Mouse (Mus musculus) heart, embryonic 15.5 days (tissue): Measurements from ENCODE around the gene Yy2. TPM values are rescaled to one million over a fixed set of nuclear protein-coding genes. Genes with fewer than 3 reads are reported as not detected.

ENCODE experiments used
- ATAC-seq: fragments of 200-750 bp; cut with Nextera tagmentation; replicated peaks from 2 replicates; pipeline ENCODE4 v1.8.0; 2017; ENCODE audit warnings: low read depth, moderate TSS enrichment; ENCODE audit not compliant: insufficient number of reproducible peaks, insufficient read depth, low FRiP score
- H3K27ac ChIP-seq: fragments of 300-500 bp; sonication (generic); 2 replicates; pipeline ENCODE4 v1.5.1; 2015; ENCODE audit warnings: mild to moderate bottlenecking, inconsistent platforms
- H3K27me3 ChIP-seq: fragments of 300-500 bp; sonication (generic); 2 replicates; pipeline ENCODE4 v1.6.1; 2015; ENCODE audit warnings: inconsistent platforms
- H3K36me3 ChIP-seq: fragments of 300-500 bp; sonication (generic); 2 replicates; pipeline ENCODE4 v1.6.1; 2015; ENCODE audit warnings: mild to moderate bottlenecking, inconsistent platforms
- H3K4me1 ChIP-seq: fragments of 300-500 bp; sonication (generic); replicated peaks from 2 replicates; pipeline ENCODE4 v1.6.1; 2015; ENCODE audit warnings: inconsistent platforms
- H3K4me2 ChIP-seq: fragments of 300-500 bp; sonication (generic); 2 replicates; pipeline ENCODE4 v1.6.1; 2015; ENCODE audit warnings: inconsistent platforms, mild to moderate bottlenecking, moderate library complexity
- H3K4me3 ChIP-seq: fragments of 300-500 bp; sonication (generic); 2 replicates; pipeline ENCODE4 v1.5.1; 2015; ENCODE audit warnings: mild to moderate bottlenecking, inconsistent platforms
- H3K9ac ChIP-seq: fragments of 300-500 bp; sonication (generic); 2 replicates; pipeline ENCODE4 v1.6.1; 2015; ENCODE audit warnings: mild to moderate bottlenecking, inconsistent platforms
- H3K9me3 ChIP-seq: fragments of 300-500 bp; sonication (generic); replicated peaks from 2 replicates; pipeline ENCODE4 v1.6.1; 2016; ENCODE audit warnings: inconsistent platforms
- WGBS: fragments of 180-500 bp; shearing (Covaris S2); methylation state at CpG from one replicate; pipeline ENCODE4 v1.1.7; 2015; ENCODE audit warnings: mixed read lengths; 5-methylcytosine and 5-hydroxymethylcytosine counted together
- polyA plus RNA-seq: library from polyadenylated mRNA; unstranded; fragments of >200 nt; fragmentation: Nextera tagmentation; extraction: Ambion mirVana; gene quantifications from 2 replicates; pipeline ENCODE4 v1.2.1, GENCODE M21; 2015

The Yy2 gene
- 2.6 and 2.9 TPM in 2 replicates for polyA plus RNA-seq

GRCm38 (mm10) chrX:157568840-157569239, at the start of gene Yy2:
Yy2 (minus strand) TSS chrX:157568985.
- Histone ChIP-seq H3K27ac (no peak within 1 kb of the TSS), H3K9ac (no peak within 1 kb of the TSS), H3K36me3 (peaks cover 3% of the 10 kb centered on the region; the same call in 1 of the 2 replicates), H3K4me1 (no peaks in the 10 kb centered on the region), H3K4me3 (no peak within 1 kb of the TSS), H3K4me2 (no peak within 1 kb of the TSS), H3K27me3 (no peaks in the 10 kb centered on the region), H3K9me3 (no peaks in the 10 kb centered on the region)
- ATAC-seq, result no peak
- 85% methylated on average over 26 of the region's 26 CpGs for WGBS

- no peaks in the 10 kb centered on the region for H3K36me3 ChIP-seq
- H3K9ac ChIP-seq, result no peak overlapping the region
- peaks cover 3% of the 10 kb centered on the region; the same call in 1 of the 2 replicates for H3K4me1 ChIP-seq
- H3K27me3 ChIP-seq, result no peaks in the 10 kb centered on the region
- peak overlapping the region; percentile 60 for H3K4me2 ChIP-seq
- 18% methylated on average over 32 of the region's 32 CpGs for WGBS
- peak overlapping the region; percentile 22 for H3K4me3 ChIP-seq
- 0 out of 2 replicates have a peak, but pooled peaks have one; percentile 31 for ATAC-seq
- H3K9me3 ChIP-seq, result no peaks in the 10 kb centered on the region
- H3K27ac ChIP-seq, result no peak overlapping the region
Measured at GRCm38 (mm10) chrX:157612894-157613293, 44.1 kb upstream of the Yy2 start.

GRCm38 (mm10) chrX:157601450-157601849, 32.7 kb upstream of the Yy2 start:
- Histone ChIP-seq H3K36me3 (no peaks in the 10 kb centered on the region), H3K27me3 (no peaks in the 10 kb centered on the region), H3K9me3 (no peaks in the 10 kb centered on the region), H3K4me2 (no peak overlapping the region), H3K4me3 (no peak overlapping the region), H3K4me1 (peaks cover 6% of the 10 kb centered on the region), H3K27ac (no peak overlapping the region), H3K9ac (no peak overlapping the region)
- no peak for ATAC-seq
- WGBS, result 13% methylated on average over 3 of the region's 3 CpGs

- Histone ChIP-seq H3K4me3 (peak within 1 kb of the TSS; percentile 75), H3K27ac (peak within 1 kb of the TSS; percentile 91), H3K4me1 (peaks cover 6% of the 10 kb centered on the region), H3K9ac (peak within 1 kb of the TSS; percentile 77), H3K27me3 (no peaks in the 10 kb centered on the region), H3K4me2 (peak within 1 kb of the TSS; percentile 55), H3K9me3 (no peaks in the 10 kb centered on the region), H3K36me3 (no peaks in the 10 kb centered on the region)
- WGBS, result 9% methylated on average over 54 of the region's 74 CpGs
- ATAC-seq, result peak; percentile 80
Measured at GRCm38 (mm10) chrX:157598186-157598996, 29.6 kb upstream of the Yy2 start, which contains the start of gene Mbtps2. Mbtps2 (minus strand) TSS chrX:157598715.

GRCm38 (mm10) chrX:157597585-157598185, 28.9 kb upstream of the Yy2 start:
- Histone ChIP-seq H3K9me3 (no peaks in the 10 kb centered on the region), H3K27ac (peak overlapping the region; percentile 91), H3K4me2 (peak overlapping the region; percentile 55), H3K9ac (peak overlapping the region; percentile 77), H3K4me3 (peak overlapping the region; percentile 75), H3K4me1 (peaks cover 6% of the 10 kb centered on the region), H3K27me3 (no peaks in the 10 kb centered on the region), H3K36me3 (no peaks in the 10 kb centered on the region)
- 0 out of 2 replicates have a peak, but pooled peaks have one; percentile 7 for ATAC-seq
- WGBS, result 10% methylated on average over 17 of the region's 17 CpGs

GRCm38 (mm10) chrX:157596802-157597201, 28.0 kb upstream of the Yy2 start:
- no peak overlapping the region for H3K9ac ChIP-seq
- WGBS, result 56% methylated on average over 5 of the region's 5 CpGs
- no peak overlapping the region for H3K27ac ChIP-seq
- H3K27me3 ChIP-seq, result no peaks in the 10 kb centered on the region
- no peaks in the 10 kb centered on the region for H3K9me3 ChIP-seq
- H3K36me3 ChIP-seq, result no peaks in the 10 kb centered on the region
- peak overlapping the region; percentile 55 for H3K4me2 ChIP-seq
- H3K4me3 ChIP-seq, result peak overlapping the region; percentile 75
- peaks cover 6% of the 10 kb centered on the region for H3K4me1 ChIP-seq
- ATAC-seq, result no peak

- peaks cover 6% of the 10 kb centered on the region for H3K4me1 ChIP-seq
- no peak overlapping the region for H3K4me3 ChIP-seq
- H3K9me3 ChIP-seq, result no peaks in the 10 kb centered on the region
- no peaks in the 10 kb centered on the region for H3K27me3 ChIP-seq
- H3K27ac ChIP-seq, result no peak overlapping the region
- H3K36me3 ChIP-seq, result no peaks in the 10 kb centered on the region
- ATAC-seq, result no peak
- H3K9ac ChIP-seq, result no peak overlapping the region
- 66% methylated on average over 6 of the region's 6 CpGs for WGBS
- no peak overlapping the region for H3K4me2 ChIP-seq
Measured at GRCm38 (mm10) chrX:157595927-157596326, 27.1 kb upstream of the Yy2 start.

GRCm38 (mm10) chrX:157594606-157595005, 25.8 kb upstream of the Yy2 start:
- H3K4me2 ChIP-seq, result no peak overlapping the region

GRCm38 (mm10) chrX:157587001-157587400, 18.2 kb upstream of the Yy2 start:
- 73% methylated on average over 5 of the region's 5 CpGs for WGBS
- Histone ChIP-seq H3K9me3 (no peaks in the 10 kb centered on the region), H3K4me3 (no peak overlapping the region), H3K4me1 (no peaks in the 10 kb centered on the region), H3K9ac (no peak overlapping the region), H3K4me2 (no peak overlapping the region), H3K27me3 (no peaks in the 10 kb centered on the region), H3K36me3 (no peaks in the 10 kb centered on the region; the same call in 1 of the 2 replicates), H3K27ac (no peak overlapping the region)
- ATAC-seq, result no peak

More at GRCm38 (mm10) chrX:157594606-157595005, 25.8 kb upstream of the Yy2 start:
- Histone ChIP-seq H3K27me3 (no peaks in the 10 kb centered on the region), H3K4me1 (peaks cover 6% of the 10 kb centered on the region), H3K4me3 (no peak overlapping the region), H3K27ac (no peak overlapping the region), H3K9ac (no peak overlapping the region), H3K9me3 (no peaks in the 10 kb centered on the region), H3K36me3 (no peaks in the 10 kb centered on the region; the same call in 1 of the 2 replicates)
- 72% methylated on average over 2 of the region's 2 CpGs for WGBS
- no peak for ATAC-seq

GRCm38 (mm10) chrX:157586397-157586796, 17.6 kb upstream of the Yy2 start:
- Histone ChIP-seq H3K9ac (no peak overlapping the region), H3K9me3 (no peaks in the 10 kb centered on the region), H3K27me3 (no peaks in the 10 kb centered on the region), H3K4me1 (no peaks in the 10 kb centered on the region), H3K36me3 (no peaks in the 10 kb centered on the region; the same call in 1 of the 2 replicates), H3K4me3 (no peak overlapping the region), H3K27ac (no peak overlapping the region), H3K4me2 (no peak overlapping the region)
- no peak for ATAC-seq

- Histone ChIP-seq H3K4me1 (no peaks in the 10 kb centered on the region), H3K27me3 (no peaks in the 10 kb centered on the region), H3K9ac (no peak overlapping the region), H3K27ac (no peak overlapping the region), H3K4me3 (no peak overlapping the region), H3K36me3 (0 out of 2 replicates have a peak, but pooled peaks cover 2% of the 10 kb centered on the region), H3K9me3 (no peaks in the 10 kb centered on the region), H3K4me2 (no peak overlapping the region)
- 80% methylated on average over 6 of the region's 6 CpGs for WGBS
- ATAC-seq, result no peak
Measured at GRCm38 (mm10) chrX:157579108-157579614, 10.4 kb upstream of the Yy2 start.
